Mouse (Mus musculus) cerebellum, postnatal 4 days (tissue): ENCODE data around the gene Yif1a.

Experiments used
- DNase-seq, 2 experiments: peaks; one replicate each; pipeline ENCODE4 v3.0.0; 2022; ENCODE audit warnings: low spot score in 2 of 2, mixed read lengths in 1 of 2

Yif1a gene

GRCm38 (mm10) chr19:5060365-5061330 lies 27.7 kb upstream of the Yif1a start:
- no peak for DNase-seq

- DNase-seq = no peak
Measured at GRCm38 (mm10) chr19:5062041-5062440, 26.3 kb upstream of the Yif1a start.

GRCm38 (mm10) chr19:5062446-5062845 lies 25.9 kb upstream of the Yif1a start:
- DNase-seq = no peak

GRCm38 (mm10) chr19:5065104-5065503 lies 23.2 kb upstream of the Yif1a start:
- no peak for DNase-seq

GRCm38 (mm10) chr19:5067040-5067799 lies 21.1 kb upstream of the Yif1a start:
- DNase-seq = no peak

GRCm38 (mm10) chr19:5067867-5068569 lies 20.3 kb upstream of the Yif1a start, which contains the start of gene Cd248:
Gene Cd248 (plus strand): TSS chr19:5068078.
- DNase-seq = peak in 1 of 2 experiments; percentile 51

GRCm38 (mm10) chr19:5068570-5069234 lies 19.6 kb upstream of the Yif1a start:
- DNase-seq = no peak

GRCm38 (mm10) chr19:5069486-5069885 lies 18.9 kb upstream of the Yif1a start:
- DNase-seq = no peak

GRCm38 (mm10) chr19:5069978-5070377 lies 18.4 kb upstream of the Yif1a start:
- no peak for DNase-seq

GRCm38 (mm10) chr19:5071077-5071476 lies 17.3 kb upstream of the Yif1a start:
- DNase-seq = no peak

- no peak for DNase-seq
Measured at GRCm38 (mm10) chr19:5071545-5072369, 16.6 kb upstream of the Yif1a start.

- no peak for DNase-seq
Measured at GRCm38 (mm10) chr19:5072389-5073019, 15.8 kb upstream of the Yif1a start.

- peak in 1 of 2 experiments; percentile 62 for DNase-seq
Measured at GRCm38 (mm10) chr19:5073028-5073427, 15.3 kb upstream of the Yif1a start.

- DNase-seq = no peak
Measured at GRCm38 (mm10) chr19:5073518-5073917, 14.8 kb upstream of the Yif1a start.

- DNase-seq = no peak
Measured at GRCm38 (mm10) chr19:5079279-5079678, 9.1 kb upstream of the Yif1a start.

GRCm38 (mm10) chr19:5082005-5082404 lies 6.3 kb upstream of the Yif1a start:
- no peak for DNase-seq

- DNase-seq = no peak
Measured at GRCm38 (mm10) chr19:5082596-5082995, 5.7 kb upstream of the Yif1a start.

GRCm38 (mm10) chr19:5083961-5084833 lies 4.1 kb upstream of the Yif1a start:
- DNase-seq = no peak

- DNase-seq = no peak
Measured at GRCm38 (mm10) chr19:5084834-5085144, 3.5 kb upstream of the Yif1a start.
